In genomic region chr8:106133526-106133925, GRCm38 (mm10) we compare ENCODE assay signal across 19 mouse cellular contexts. TPM values are rescaled to one million over a fixed set of nuclear protein-coding genes. Genes with fewer than 3 reads are reported as not detected.
DNase-seq lines count a peak whose midpoint lies in the region; ATAC-seq and TF ChIP-seq lines count a peak whose summit lies in the region.
"Had no signal": no experiment of that assay in that cellular context is flagged by ENCODE, and none has a peak within 500 bp of the region (broad histone marks: within the 10 kb centered on the region; RNA-seq: fewer than 3 reads in every experiment).

No protein-coding gene starts in this region.

- H3K36me3 ChIP-seq in heart, embryonic 10.5 days: peaks cover 44% of the 10 kb centered on the region
- H3K36me3 ChIP-seq in neural tube, embryonic 13.5 days: peaks cover 41% of the 10 kb centered on the region
- peaks cover 28% of the 10 kb centered on the region for H3K36me3 ChIP-seq in neural tube, embryonic 15.5 days
- H3K36me3 ChIP-seq in E14TG2a.4 (ENCODE audit: insufficient read depth, low read length): peaks cover 60% of the 10 kb centered on the region
- peaks cover 25% of the 10 kb centered on the region for H3K36me3 ChIP-seq in stomach, embryonic 15.5 days

- no peak for TF ChIP-seq CTCF in E14TG2a.4 (conservative IDR thresholded peaks at IDR 0.05; ENCODE audit: low read length)

- no peak overlapping the region for H3K27ac ChIP-seq in heart, embryonic 10.5 days
- no peak overlapping the region for H3K27ac ChIP-seq in neural tube, embryonic 13.5 days (replicated peaks)
- no peak overlapping the region for H3K27ac ChIP-seq in neural tube, embryonic 15.5 days (replicated peaks)
- peak overlapping the region; percentile 82; the same call in 1 of the 2 replicates for H3K27ac ChIP-seq in stomach, embryonic 15.5 days
- H3K27ac ChIP-seq: heart, adult 2 months; hindbrain, embryonic 13.5 days; left cerebral cortex, adult 2 months; limb, embryonic 12.5 days; midbrain, embryonic 12.5 days had no signal

- peak; percentile 72 for DNase-seq in heart, embryonic 10.5 days (ENCODE audit: low spot score)
- DNase-seq in heart, postnatal 36 days: no peak
- DNase-seq in retina, postnatal 1 day: no peak
- DNase-seq in right cerebral cortex, postnatal 36 days (ENCODE audit: low spot score in 2 of 2): no peak
- DNase-seq: cerebellum, postnatal 14 days; forebrain, postnatal 0 days; heart, adult 2 months; kidney, adult 11 months had no signal

- peaks cover 53% of the 10 kb centered on the region for H3K27me3 ChIP-seq in heart, embryonic 10.5 days (ENCODE audit: insufficient read depth, poor library complexity, severe bottlenecking)
- H3K27me3 ChIP-seq in neural tube, embryonic 13.5 days: peaks cover 62% of the 10 kb centered on the region
- peaks cover 58% of the 10 kb centered on the region for H3K27me3 ChIP-seq in neural tube, embryonic 15.5 days (replicated peaks)
- peaks cover 40% of the 10 kb centered on the region for H3K27me3 ChIP-seq in E14TG2a.4 (ENCODE audit: insufficient read depth, low read length)
- H3K27me3 ChIP-seq in stomach, embryonic 15.5 days (replicated peaks): peaks cover 30% of the 10 kb centered on the region

- no peaks in the 10 kb centered on the region for H3K9me3 ChIP-seq in heart, embryonic 10.5 days
- H3K9me3 ChIP-seq in neural tube, embryonic 13.5 days: no peaks in the 10 kb centered on the region
- no peaks in the 10 kb centered on the region for H3K9me3 ChIP-seq in neural tube, embryonic 15.5 days (replicated peaks)
- H3K9me3 ChIP-seq in E14TG2a.4 (ENCODE audit: low read length): no peaks in the 10 kb centered on the region
- H3K9me3 ChIP-seq in stomach, embryonic 15.5 days: no peaks in the 10 kb centered on the region
- H3K9me3 ChIP-seq: hindbrain, embryonic 13.5 days; limb, embryonic 12.5 days; midbrain, embryonic 12.5 days had no signal

- no peak overlapping the region for H3K4me2 ChIP-seq in neural tube, embryonic 13.5 days
- H3K4me2 ChIP-seq in neural tube, embryonic 15.5 days: no peak overlapping the region
- H3K4me2 ChIP-seq in stomach, embryonic 15.5 days: peak overlapping the region; percentile 86
- H3K4me2 ChIP-seq: hindbrain, embryonic 13.5 days; midbrain, embryonic 12.5 days had no signal

- no peak for ATAC-seq in neural tube, embryonic 13.5 days (ENCODE audit: low read depth)
- no peak for ATAC-seq in neural tube, embryonic 15.5 days (ENCODE audit: low FRiP score)
- no peak for ATAC-seq in stomach, embryonic 15.5 days (ENCODE audit: insufficient read depth, low FRiP score, low read depth)
- ATAC-seq: forebrain, postnatal 0 days had no signal

- H3K4me3 ChIP-seq in heart, embryonic 10.5 days: no peak overlapping the region
- H3K4me3 ChIP-seq in neural tube, embryonic 13.5 days: no peak overlapping the region
- no peak overlapping the region for H3K4me3 ChIP-seq in neural tube, embryonic 15.5 days (replicated peaks)
- H3K4me3 ChIP-seq in E14TG2a.4 (replicated peaks; ENCODE audit: low read length): peak overlapping the region; percentile 67
- peak overlapping the region; percentile 47; the same call in 1 of the 2 replicates for H3K4me3 ChIP-seq in stomach, embryonic 15.5 days (replicated peaks)
- H3K4me3 ChIP-seq: erythroblast, embryonic 14.5 days; heart, adult 2 months; hindbrain, embryonic 13.5 days; left cerebral cortex, adult 2 months; limb, embryonic 12.5 days; midbrain, embryonic 12.5 days had no signal

- WGBS in heart, embryonic 10.5 days: 64% methylated on average over 13 of the region's 13 CpGs
- 73% methylated on average over 13 of the region's 13 CpGs for WGBS in neural tube, embryonic 13.5 days
- 68% methylated on average over 13 of the region's 13 CpGs for WGBS in neural tube, embryonic 15.5 days
- 65% methylated on average over 13 of the region's 13 CpGs for WGBS in stomach, embryonic 15.5 days

- 0 out of 2 replicates have a peak overlapping the region, but pooled peaks have one; percentile 26 for H3K9ac ChIP-seq in neural tube, embryonic 13.5 days
- H3K9ac ChIP-seq in neural tube, embryonic 15.5 days (replicated peaks): no peak overlapping the region
- no peak overlapping the region for H3K9ac ChIP-seq in stomach, embryonic 15.5 days
- H3K9ac ChIP-seq: forebrain, postnatal 0 days; hindbrain, embryonic 13.5 days; limb, embryonic 12.5 days; midbrain, embryonic 12.5 days had no signal

- intact Hi-C loops in heart, postnatal 36 days (cut with DNase I): no loop called here

- H3K4me1 ChIP-seq in heart, embryonic 10.5 days: peaks cover 40% of the 10 kb centered on the region
- peaks cover 30% of the 10 kb centered on the region for H3K4me1 ChIP-seq in neural tube, embryonic 13.5 days (replicated peaks)
- H3K4me1 ChIP-seq in neural tube, embryonic 15.5 days: peaks cover 30% of the 10 kb centered on the region
- peaks cover 59% of the 10 kb centered on the region for H3K4me1 ChIP-seq in E14TG2a.4 (replicated peaks; ENCODE audit: low read depth, low read length)
- peaks cover 23% of the 10 kb centered on the region for H3K4me1 ChIP-seq in stomach, embryonic 15.5 days

RNA-seq across cellular contexts. Expression of gene Esrp2, which starts 3.2 kb away (rescaled TPM):
- 2.4 and 5.4 TPM in 2 replicates for polyA plus RNA-seq in heart, embryonic 10.5 days (2016; fragmentation: Nextera tagmentation; extraction: Ambion mirVana)
- total RNA-seq in heart, postnatal 36 days (2021): under 1 TPM; 0.31 to 0.46 TPM
- polyA plus RNA-seq in neural tube, embryonic 13.5 days (2015; fragmentation: Nextera tagmentation; extraction: Ambion mirVana): 0.34 and 1.3 TPM in 2 replicates
- polyA plus RNA-seq in neural tube, embryonic 15.5 days (2015; fragmentation: Nextera tagmentation; extraction: Ambion mirVana): 0.17 and 4.5 TPM in 2 replicates
- polyA plus RNA-seq in stomach, embryonic 15.5 days (2015; fragmentation: Nextera tagmentation; extraction: Ambion mirVana): 45.8 and 46.1 TPM in 2 replicates
- total RNA-seq: gastrocnemius, adult 8-10 months; neutrophil, adult 5-6 weeks had no signal
- polyA plus RNA-seq: forebrain, postnatal 0 days had no signal

RNA-seq across cellular contexts. Expression of gene Pla2g15, which starts 16.7 kb away (rescaled TPM):
- 10.6 and 13.6 TPM in 2 replicates for polyA plus RNA-seq in heart, embryonic 10.5 days (2016; fragmentation: Nextera tagmentation; extraction: Ambion mirVana)
- total RNA-seq in heart, postnatal 36 days (2021): 1 to 10 TPM; 9.3 to 9.9 TPM
- polyA plus RNA-seq in neural tube, embryonic 13.5 days (2015; fragmentation: Nextera tagmentation; extraction: Ambion mirVana): 18.1 and 18.8 TPM in 2 replicates
- 19.1 and 21.6 TPM in 2 replicates for polyA plus RNA-seq in neural tube, embryonic 15.5 days (2015; fragmentation: Nextera tagmentation; extraction: Ambion mirVana)
- 11.9 and 12.3 TPM in 2 replicates for polyA plus RNA-seq in stomach, embryonic 15.5 days (2015; fragmentation: Nextera tagmentation; extraction: Ambion mirVana)

RNA-seq across cellular contexts. Expression of gene Slc7a6, which starts 35.1 kb away (rescaled TPM):
- polyA plus RNA-seq in heart, embryonic 10.5 days (2016; fragmentation: Nextera tagmentation; extraction: Ambion mirVana): 47.3 and 67.8 TPM in 2 replicates
- 10 to 100 TPM; 11.4 to 12.3 TPM for total RNA-seq in heart, postnatal 36 days (2021)
- 67.3 and 72.5 TPM in 2 replicates for polyA plus RNA-seq in neural tube, embryonic 13.5 days (2015; fragmentation: Nextera tagmentation; extraction: Ambion mirVana)
- 55.6 and 61.5 TPM in 2 replicates for polyA plus RNA-seq in neural tube, embryonic 15.5 days (2015; fragmentation: Nextera tagmentation; extraction: Ambion mirVana)
- 39.8 and 47.3 TPM in 2 replicates for polyA plus RNA-seq in stomach, embryonic 15.5 days (2015; fragmentation: Nextera tagmentation; extraction: Ambion mirVana)

Comparison
In these comparisons a context has a peak if more than half of its experiments do, and no peak if none do; other contexts are left out.
1. H3K4me3 ChIP-seq: peak in E14TG2a.4 (single experiment) and stomach, embryonic 15.5 days (single experiment); none in heart, embryonic 10.5 days (single experiment), neural tube, embryonic 13.5 days (single experiment) and neural tube, embryonic 15.5 days (single experiment).